Mouse (Mus musculus) monocyte, adult 2 months (primary cell): ENCODE data around the gene Cmtm4.
A peak's percentile ranks its signal among the peaks of the same experiment; 100 is the strongest.

ENCODE experiments used
- DNase-seq, 2 experiments: peaks; one replicate each; pipeline ENCODE4 v3.0.0; 2022; ENCODE audit warnings: low spot score in 2 of 2, low read depth in 1 of 2

Cmtm4 gene

DNA sequence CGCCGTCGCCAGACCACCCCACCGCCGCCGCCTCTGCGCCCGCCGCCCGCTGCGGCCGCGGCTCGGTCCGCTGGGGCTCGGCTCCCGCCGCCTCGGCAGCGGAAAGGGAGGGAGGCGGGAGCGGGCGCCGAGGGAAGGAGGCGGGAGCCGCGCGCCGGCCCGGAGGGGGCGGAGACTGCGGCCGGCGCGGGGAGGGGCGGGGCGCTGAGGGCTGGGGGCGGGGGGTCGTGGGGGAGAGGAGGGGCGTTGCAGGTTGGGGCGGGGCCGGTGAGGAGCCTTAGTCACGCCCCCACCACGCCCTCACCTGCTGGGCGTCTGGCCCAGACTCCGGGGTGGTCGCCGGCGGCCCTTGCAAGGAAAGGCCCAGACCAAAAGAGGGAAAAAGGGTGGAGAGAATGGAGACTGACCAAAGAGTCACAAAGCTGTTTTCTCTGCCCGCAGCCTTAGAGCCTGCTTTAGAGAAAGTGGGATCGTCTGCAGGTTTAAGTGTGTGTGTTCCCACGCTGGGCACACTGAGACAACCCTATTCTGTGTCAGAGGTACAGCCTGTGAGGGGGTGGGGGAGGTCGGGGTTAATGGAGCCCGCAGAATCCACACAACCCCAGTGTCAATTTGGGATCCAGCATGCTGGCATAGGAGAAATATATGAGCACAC, at the start of gene Cmtm4:
TSS of gene Cmtm4 (minus strand) at position 105 of the 655 bp plus-strand sequence.
- DNase-seq = no peak

DNA sequence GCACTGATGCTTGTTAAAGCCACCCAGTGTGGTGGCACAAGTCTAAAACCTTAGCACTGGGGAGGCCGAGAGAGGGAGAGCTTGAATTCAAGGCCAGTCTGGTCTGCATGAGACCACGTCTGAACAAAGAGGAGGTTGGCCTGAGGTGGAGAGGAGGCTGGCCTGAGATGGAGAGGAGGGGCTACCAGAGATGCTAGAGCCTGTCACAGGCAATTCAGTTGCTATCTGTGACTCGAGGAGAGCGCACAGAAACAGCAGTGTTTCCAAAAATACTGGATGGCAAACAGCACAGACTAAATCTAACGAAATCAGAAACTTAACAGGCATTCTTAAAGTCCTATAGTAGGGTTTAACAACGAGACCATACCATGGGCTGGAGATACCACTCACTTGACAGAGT, 49.6 kb upstream of the Cmtm4 start:
- DNase-seq = no peak

DNA sequence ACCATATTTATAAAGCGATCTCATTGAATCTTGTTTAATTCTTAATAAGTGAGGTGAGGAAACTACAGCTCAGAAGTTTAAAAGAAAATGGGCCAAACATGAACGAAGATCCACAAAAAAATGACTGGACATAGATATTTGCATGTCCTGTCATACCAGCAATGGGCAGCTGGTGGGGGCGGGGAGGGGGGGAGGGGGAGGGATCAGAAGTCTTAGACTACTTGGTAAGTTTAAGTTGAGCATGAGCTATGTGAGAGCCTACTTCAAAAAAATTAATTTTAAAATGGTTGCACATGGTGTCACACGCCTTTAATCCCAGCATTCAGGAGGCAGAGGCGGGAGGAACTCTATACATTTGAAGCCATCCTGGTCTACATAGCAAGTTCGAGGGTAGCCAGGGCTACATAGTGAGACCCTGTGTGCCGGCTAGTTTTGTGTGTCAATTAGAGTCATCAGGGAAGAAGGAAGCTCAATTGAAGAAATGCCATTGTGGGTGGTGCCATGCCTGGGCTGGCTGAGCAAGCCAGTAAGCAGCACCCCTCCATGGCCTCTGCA, 47.6 kb upstream of the Cmtm4 start:
- no peak for DNase-seq

DNA sequence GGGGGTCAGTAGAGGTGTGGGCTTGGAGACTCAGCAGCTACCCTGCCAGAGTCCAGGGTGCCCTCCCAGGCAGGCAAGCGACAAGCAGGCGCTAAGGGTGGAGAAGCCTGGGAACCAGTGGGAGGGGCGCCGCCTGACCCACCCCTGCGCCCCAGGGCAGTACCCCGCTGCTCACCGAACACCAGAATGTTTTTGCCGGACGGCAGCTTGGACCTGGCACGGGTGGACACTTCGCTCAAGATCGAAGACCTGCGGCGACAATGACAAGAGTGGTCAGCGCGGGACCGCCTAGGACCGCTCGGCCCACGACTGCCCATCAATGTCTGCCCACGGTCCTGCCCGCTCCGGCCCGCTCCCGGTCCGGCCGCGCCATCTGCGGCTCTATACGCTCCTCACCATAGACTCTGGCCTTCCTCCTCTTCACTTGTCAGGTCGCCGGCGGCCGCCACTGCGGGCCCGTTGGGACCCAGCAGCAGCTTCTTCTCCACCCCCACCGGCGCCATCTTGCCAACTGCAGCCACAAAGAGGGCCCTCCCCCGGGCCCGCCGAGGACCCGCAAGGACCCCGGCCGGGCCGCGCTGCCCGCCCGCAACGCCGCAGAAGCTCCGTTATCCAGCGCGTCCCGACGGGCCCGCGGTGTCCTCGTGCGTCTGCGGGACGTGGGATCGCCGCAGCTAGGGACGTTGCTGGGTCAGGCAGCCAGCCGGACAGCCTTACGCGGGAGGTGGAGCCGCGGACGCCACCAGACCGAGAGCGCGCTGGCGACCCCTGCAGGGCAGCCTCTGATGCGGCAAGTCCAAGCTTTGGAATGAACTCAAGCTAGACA, 46.9 kb upstream of the Cmtm4 start, which contains the start of gene Dync1li2:
TSS of gene Dync1li2 (minus strand) at position 749 of the 826 bp plus-strand sequence.
- DNase-seq = peak; percentile 73 to 88

- DNase-seq = no peak
These were observed 46.0 kb upstream of the Cmtm4 start for GRCm38 (mm10) chr8:104441613-104442012.

- no peak for DNase-seq
These were observed 43.9 kb upstream of the Cmtm4 start for GRCm38 (mm10) chr8:104439461-104439860.

DNA sequence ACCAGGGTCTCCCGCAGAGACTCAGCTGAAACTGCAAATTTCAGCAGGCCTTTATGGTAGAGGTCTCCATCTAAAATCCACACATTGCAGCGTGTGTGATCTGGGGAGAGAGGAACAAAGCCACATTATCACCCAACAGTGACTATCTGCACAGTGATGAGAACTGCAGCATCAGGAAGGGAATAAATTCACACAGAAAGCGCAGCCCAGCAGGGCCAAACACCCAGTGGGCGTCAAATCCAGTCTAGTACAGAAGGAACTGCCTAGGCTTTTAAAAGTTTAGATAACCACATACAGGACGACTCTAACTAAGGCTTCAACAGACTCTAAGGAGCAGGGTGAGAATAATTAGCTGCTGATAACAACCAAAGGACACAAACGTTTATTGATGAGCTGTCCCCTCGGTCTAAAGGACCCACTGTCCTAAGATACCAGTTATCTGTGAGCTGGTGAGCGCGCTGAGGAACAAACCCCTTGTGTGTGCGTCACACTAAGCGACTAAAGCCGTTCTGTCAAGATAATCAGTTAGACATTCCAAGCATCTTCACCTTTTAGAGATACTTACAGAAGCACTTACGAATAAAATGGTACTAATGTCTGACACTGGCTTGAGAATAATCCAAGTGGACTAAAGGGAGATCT, 42.0 kb upstream of the Cmtm4 start:
- DNase-seq = no peak

GRCm38 (mm10) chr8:104436591-104436990, 41.0 kb upstream of the Cmtm4 start:
- DNase-seq = no peak

GRCm38 (mm10) chr8:104436038-104436437, 40.4 kb upstream of the Cmtm4 start:
- DNase-seq = peak; percentile 84 to 87

- no peak for DNase-seq
These were observed 39.3 kb upstream of the Cmtm4 start for GRCm38 (mm10) chr8:104434826-104435354.

- DNase-seq = no peak
These were observed 38.7 kb upstream of the Cmtm4 start for GRCm38 (mm10) chr8:104434275-104434674.

- no peak for DNase-seq
These were observed 37.7 kb upstream of the Cmtm4 start for GRCm38 (mm10) chr8:104433191-104433842.

- DNase-seq = no peak
These were observed 37.0 kb upstream of the Cmtm4 start for GRCm38 (mm10) chr8:104432656-104433055.

DNA sequence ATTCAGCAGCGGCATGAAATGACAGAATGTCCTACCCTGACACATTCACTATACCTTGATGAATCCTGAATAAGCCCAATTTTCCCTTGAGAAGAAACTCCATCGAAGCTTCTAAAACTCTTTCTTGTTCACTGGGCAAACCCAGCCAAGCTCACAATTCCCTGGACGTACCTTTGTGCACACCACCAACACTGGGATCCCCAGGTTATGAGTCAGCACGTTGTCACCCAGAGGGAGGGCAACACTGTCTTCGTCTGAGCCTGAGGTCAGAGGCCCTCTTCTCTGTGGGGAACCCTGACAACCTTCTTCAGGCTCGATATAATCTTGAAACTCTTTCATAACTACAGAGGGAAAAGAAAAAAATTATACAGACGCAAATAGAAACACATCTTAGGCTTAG, 34.6 kb upstream of the Cmtm4 start:
- no peak for DNase-seq

- no peak for DNase-seq
These were observed 32.1 kb upstream of the Cmtm4 start for GRCm38 (mm10) chr8:104427703-104428102.

GRCm38 (mm10) chr8:104422313-104422712, 26.7 kb upstream of the Cmtm4 start:
- DNase-seq = no peak

DNA sequence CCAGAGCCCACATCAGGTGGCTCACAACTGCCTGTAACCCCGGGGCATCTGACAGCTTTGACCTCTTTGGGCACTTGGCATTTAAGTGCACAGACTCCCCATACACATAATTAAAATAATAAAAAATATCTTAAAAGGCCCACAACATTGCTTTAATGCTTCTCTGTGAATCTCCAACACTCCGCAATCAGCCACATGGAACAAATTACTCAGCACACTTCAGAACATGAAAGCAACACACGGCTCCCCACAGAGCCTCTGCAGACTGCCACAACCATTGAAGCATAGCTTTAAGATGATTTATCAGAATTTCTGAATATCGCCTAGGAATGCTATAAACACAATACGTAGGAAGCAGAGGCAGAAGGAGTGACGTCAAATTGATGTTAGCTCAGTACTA, 20.4 kb upstream of the Cmtm4 start:
- no peak for DNase-seq

- DNase-seq = no peak
These were observed 18.6 kb upstream of the Cmtm4 start for GRCm38 (mm10) chr8:104414204-104414603.

GRCm38 (mm10) chr8:104413770-104414169, 18.2 kb upstream of the Cmtm4 start:
- DNase-seq = no peak

GRCm38 (mm10) chr8:104412805-104413532, 17.4 kb upstream of the Cmtm4 start:
- no peak for DNase-seq
